Mouse (Mus musculus) testis, adult 2 months (tissue): Measurements from ENCODE around the gene Acot1.
"Not testable (repeated sequence)": the region's sequence is repeated elsewhere in the genome, so short reads cannot be mapped to it uniquely, and the experiment has no call there.

Source experiments
- CTCF ChIP-seq: fragments of 200-500 bp; IDR thresholded peaks from 2 replicates; pipeline ENCODE4 v1.5.1; 2012; ENCODE audit warnings: low read depth, mild to moderate bottlenecking, inconsistent platforms, low read length, moderate library complexity; ENCODE audit not compliant: control insufficient read depth, insufficient read depth, insufficient replicate concordance
- POLR2A ChIP-seq: fragments of 200-500 bp; IDR thresholded peaks from 2 replicates; pipeline ENCODE4 v1.6.1; 2012; ENCODE audit warnings: low read depth, mild to moderate bottlenecking, inconsistent platforms, low read length, moderate library complexity; ENCODE audit not compliant: control insufficient read depth

DNA sequence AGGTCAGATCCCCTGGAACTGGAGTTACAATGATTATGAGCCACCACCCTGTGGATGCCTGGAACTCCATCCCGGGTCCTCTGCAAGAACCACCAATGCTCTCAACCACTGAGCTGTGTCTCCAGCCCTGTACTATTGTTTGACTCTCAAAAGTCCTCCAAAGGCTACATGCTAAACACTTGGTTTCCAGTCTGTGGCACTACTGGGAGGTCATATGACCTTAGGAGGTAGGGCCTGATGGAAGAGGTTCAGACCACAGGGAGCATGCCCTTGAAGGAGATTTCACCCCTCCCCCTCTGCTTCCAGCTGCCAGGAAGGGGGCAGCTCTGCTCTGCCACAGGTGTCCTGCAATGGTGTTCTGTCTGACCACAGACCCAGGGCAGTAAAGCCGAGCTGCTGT lies 24.0 kb downstream of the Acot1 start:
- TF ChIP-seq POLR2A, CTCF: not testable (repeated sequence)
